ENCODE assay signal across 17 mouse cellular contexts in the genomic region with DNA sequence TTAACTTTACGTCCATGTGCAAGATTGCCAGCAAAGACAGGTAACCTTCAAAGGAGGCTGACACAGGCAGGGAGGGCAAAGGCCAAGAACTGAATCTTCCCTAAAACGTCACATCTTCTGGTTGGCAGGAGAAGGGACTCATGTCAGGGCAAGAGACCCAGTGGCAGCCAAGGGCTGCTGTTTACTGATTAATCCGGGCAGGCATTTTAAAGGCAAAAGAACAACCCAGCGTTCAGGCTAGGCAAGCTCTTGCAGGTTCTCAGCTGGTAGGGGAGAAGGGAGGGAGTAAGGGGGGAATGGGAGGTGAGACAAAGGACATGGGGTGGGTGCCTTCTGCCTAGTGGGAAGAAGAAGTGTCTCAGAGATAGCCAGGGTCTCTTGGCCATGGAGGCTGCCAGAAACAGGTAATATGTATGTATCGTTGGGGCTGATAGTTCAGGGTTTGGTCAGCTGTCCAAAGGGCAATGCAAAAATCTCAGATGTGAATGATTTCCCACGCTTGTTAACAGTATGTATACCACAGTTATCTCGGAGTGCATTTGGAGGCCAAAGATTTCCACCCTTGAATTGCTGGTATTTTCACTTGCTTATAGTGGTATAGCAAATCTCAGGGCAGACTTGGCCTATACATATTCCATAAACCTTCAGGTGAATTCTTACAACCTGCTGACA.
DNase-seq lines count a peak whose midpoint lies in the region; ATAC-seq and TF ChIP-seq lines count a peak whose summit lies in the region.
"Had no signal": no experiment of that assay in that cellular context is flagged by ENCODE, and none has a peak within 500 bp of the region (broad histone marks: within the 10 kb centered on the region; RNA-seq: fewer than 3 reads in every experiment).

No protein-coding gene starts in this region.

- H3K27me3 ChIP-seq in intestine, embryonic 16.5 days (replicated peaks; ENCODE audit: control insufficient read depth, insufficient read depth, low read length): no peaks in the 10 kb centered on the region
- H3K27me3 ChIP-seq in kidney, postnatal 0 days (ENCODE audit: insufficient read depth, low read length): no peaks in the 10 kb centered on the region
- H3K27me3 ChIP-seq in stomach, postnatal 0 days (ENCODE audit: control insufficient read depth, insufficient read depth, low read length): no peaks in the 10 kb centered on the region
- H3K27me3 ChIP-seq: CH12.LX; hindbrain, embryonic 15.5 days; lung, embryonic 15.5 days had no signal

- peak; percentile 33 to 35 for DNase-seq in adrenal gland, adult (ENCODE audit: inconsistent age in 2 of 2, low spot score in 1 of 2)
- DNase-seq in adrenal gland, postnatal 14 days: no peak
- peak; percentile 10 for DNase-seq in kidney, postnatal 0 days (ENCODE audit: low spot score)
- no peak for DNase-seq in stomach, postnatal 0 days (ENCODE audit: low spot score)
- no peak for DNase-seq in thymus, postnatal 14 days
- no peak for DNase-seq in lung, postnatal 36 days
- DNase-seq in thymus, postnatal 25 days: no peak
- DNase-seq: cerebellum, postnatal 25 days; forebrain, postnatal 0 days; gastrocnemius, postnatal 25 days; heart, postnatal 14 days; right cerebral cortex, postnatal 25 days had no signal

- no peak overlapping the region for H3K4me3 ChIP-seq in intestine, embryonic 16.5 days (ENCODE audit: low read length)
- H3K4me3 ChIP-seq in kidney, postnatal 0 days (replicated peaks; ENCODE audit: low read depth, low read length): no peak overlapping the region
- no peak overlapping the region for H3K4me3 ChIP-seq in stomach, postnatal 0 days (ENCODE audit: low read depth, low read length)
- H3K4me3 ChIP-seq: hindbrain, embryonic 15.5 days; layer of hippocampus, adult 2 months; lung, embryonic 15.5 days had no signal

- H3K36me3 ChIP-seq in intestine, embryonic 16.5 days (ENCODE audit: control insufficient read depth, insufficient read depth, low read length): no peaks in the 10 kb centered on the region
- H3K36me3 ChIP-seq in kidney, postnatal 0 days (ENCODE audit: insufficient read depth, low read length): no peaks in the 10 kb centered on the region
- H3K36me3 ChIP-seq in stomach, postnatal 0 days (ENCODE audit: control insufficient read depth, insufficient read depth, low read length): no peaks in the 10 kb centered on the region
- H3K36me3 ChIP-seq: hindbrain, embryonic 15.5 days; lung, embryonic 15.5 days had no signal

- whole genome bisulfite sequencing in intestine, embryonic 16.5 days: 43% methylated on average over 7 of the region's 7 CpGs
- 52% methylated on average over 7 of the region's 7 CpGs for WGBS in kidney, postnatal 0 days
- WGBS in stomach, postnatal 0 days: 40% methylated on average over 7 of the region's 7 CpGs

- H3K9me3 ChIP-seq in intestine, embryonic 16.5 days (ENCODE audit: control insufficient read depth, low read length): no peaks in the 10 kb centered on the region
- H3K9me3 ChIP-seq in kidney, postnatal 0 days (replicated peaks; ENCODE audit: low read length): no peaks in the 10 kb centered on the region
- no peaks in the 10 kb centered on the region for H3K9me3 ChIP-seq in stomach, postnatal 0 days (ENCODE audit: control insufficient read depth, low read length)
- H3K9me3 ChIP-seq: hindbrain, embryonic 15.5 days; lung, embryonic 15.5 days had no signal

- no peaks in the 10 kb centered on the region; the same call in 1 of the 2 replicates for H3K4me1 ChIP-seq in intestine, embryonic 16.5 days (ENCODE audit: control insufficient read depth, insufficient read depth, low read length)
- peaks cover 5% of the 10 kb centered on the region; the same call in 1 of the 2 replicates for H3K4me1 ChIP-seq in kidney, postnatal 0 days (replicated peaks; ENCODE audit: insufficient read depth, low read length)
- H3K4me1 ChIP-seq in stomach, postnatal 0 days (replicated peaks; ENCODE audit: control insufficient read depth, insufficient read depth): no peaks in the 10 kb centered on the region
- H3K4me1 ChIP-seq: hindbrain, embryonic 15.5 days; lung, embryonic 15.5 days had no signal

- peak; percentile 77 for ATAC-seq in intestine, embryonic 16.5 days
- peak; percentile 75 for ATAC-seq in kidney, postnatal 0 days (replicated peaks; ENCODE audit: low FRiP score, low read depth)
- ATAC-seq in stomach, postnatal 0 days (ENCODE audit: low FRiP score, low TSS enrichment): no peak
- ATAC-seq: forebrain, postnatal 0 days had no signal

- no peak for TF ChIP-seq EP300 in stomach, postnatal 0 days (optimal IDR thresholded peaks at IDR 0.05)

- no peak overlapping the region for H3K4me2 ChIP-seq in intestine, embryonic 16.5 days (ENCODE audit: low read depth, low read length)
- H3K4me2 ChIP-seq in kidney, postnatal 0 days (ENCODE audit: low read length): no peak overlapping the region
- H3K4me2 ChIP-seq in stomach, postnatal 0 days (replicated peaks; ENCODE audit: low read depth): no peak overlapping the region
- H3K4me2 ChIP-seq: hindbrain, embryonic 15.5 days; lung, embryonic 15.5 days had no signal

- no peak for TF ChIP-seq CTCF in kidney, postnatal 0 days (IDR thresholded peaks at IDR 0.05; ENCODE audit: low read depth)
- TF ChIP-seq CTCF in stomach, postnatal 0 days (IDR thresholded peaks at IDR 0.05; ENCODE audit: low read depth): no peak

- no peak overlapping the region for H3K9ac ChIP-seq in intestine, embryonic 16.5 days (ENCODE audit: low read depth, low read length)
- H3K9ac ChIP-seq in kidney, postnatal 0 days (ENCODE audit: low read depth, low read length): no peak overlapping the region
- no peak overlapping the region for H3K9ac ChIP-seq in stomach, postnatal 0 days (ENCODE audit: low read length)
- H3K9ac ChIP-seq: forebrain, postnatal 0 days; hindbrain, embryonic 15.5 days; lung, embryonic 15.5 days had no signal

- no peak overlapping the region for H3K27ac ChIP-seq in intestine, embryonic 16.5 days (ENCODE audit: low read length)
- H3K27ac ChIP-seq in kidney, postnatal 0 days: peak overlapping the region; percentile 62
- H3K27ac ChIP-seq in stomach, postnatal 0 days (replicated peaks): 0 out of 2 replicates have a peak overlapping the region, but pooled peaks have one; percentile 20
- H3K27ac ChIP-seq: hindbrain, embryonic 15.5 days; layer of hippocampus, adult 2 months; lung, embryonic 15.5 days had no signal

Comparison
In these comparisons a context has a peak if more than half of its experiments do, and no peak if none do; other contexts are left out.
1. DNase-seq: peak in adrenal gland, adult (2 of 2) and kidney, postnatal 0 days (single experiment); none in adrenal gland, postnatal 14 days (single experiment), stomach, postnatal 0 days (single experiment), thymus, postnatal 14 days (single experiment), lung, postnatal 36 days (single experiment) and thymus, postnatal 25 days (single experiment).